Mouse (Mus musculus): Measurements from ENCODE around the gene Spast.

- TF ChIP-seq EP300 (IDR thresholded peaks at IDR 0.05; ENCODE audit: low read depth) (no peak), CTCF (IDR thresholded peaks at IDR 0.05; ENCODE audit: low read depth) (no peak)
Observed at GRCm38 (mm10) chr17:74300089-74300488, 38.7 kb upstream of the Spast start.
